Mouse (Mus musculus) CH12.LX (cell line): ENCODE data around the gene BC004004. TPM values are rescaled to one million over a fixed set of nuclear protein-coding genes. Genes with fewer than 3 reads are reported as not detected.

ENCODE experiments used
- DNase-seq: peaks from one replicate; pipeline ENCODE4 v3.0.0-alpha.2; 2013; ENCODE audit errors: extremely low read depth
- H3K27ac ChIP-seq: 2 replicates; pipeline ENCODE4 v1.5.1; 2012; ENCODE audit warnings: low read depth, mild to moderate bottlenecking, control low read depth, moderate library complexity; ENCODE audit not compliant: insufficient read depth
- H3K27me3 ChIP-seq: replicated peaks from 2 replicates; pipeline ENCODE3; 2012; ENCODE audit warnings: inconsistent platforms
- H3K36me3 ChIP-seq, 2 experiments: replicated peaks in 1 of 2; 2 replicates each; pipeline versions ENCODE3 to v1.6.1; 2012; ENCODE audit warnings: inconsistent platforms in 1 of 2, low read length in 1 of 2, mild to moderate bottlenecking in 1 of 2, mixed read lengths in 1 of 2, moderate library complexity in 1 of 2; ENCODE audit not compliant: control insufficient read depth in 1 of 2, insufficient read depth in 1 of 2
- H3K4me1 ChIP-seq, 2 experiments: 2 replicates each; pipeline ENCODE4 v1.6.1; 2012; ENCODE audit warnings: inconsistent platforms in 1 of 2, moderate library complexity in 1 of 2; ENCODE audit not compliant: insufficient read depth in 2 of 2, control insufficient read depth in 1 of 2
- H3K4me2 ChIP-seq: 2 replicates; pipeline ENCODE4 v1.6.1; 2012; ENCODE audit warnings: low read depth, mild to moderate bottlenecking, control low read depth; ENCODE audit not compliant: poor library complexity, insufficient read depth, severe bottlenecking
- H3K4me3 ChIP-seq, 3 experiments: fragments of 150-350 bp in 1 of 3; sonication (generic) in 1 of 3; replicated peaks in 1 of 3; 2 replicates each; pipeline versions ENCODE3 to v1.5.1; 2011 to 2012; ENCODE audit warnings: low read depth in 2 of 3, low read length in 2 of 3, mild to moderate bottlenecking in 2 of 3, moderate library complexity in 2 of 3, control low read depth in 1 of 3, improper control_type of control experiment in 1 of 3, inconsistent platforms in 1 of 3, mixed read lengths in 1 of 3; ENCODE audit not compliant: poor library complexity in 1 of 3
- H3K79me2 ChIP-seq: replicated peaks from 2 replicates; pipeline ENCODE4 v1.6.1; 2012; ENCODE audit warnings: mild to moderate bottlenecking, moderate library complexity; ENCODE audit not compliant: control insufficient read depth, poor library complexity, insufficient read depth, severe bottlenecking; ENCODE audit errors: extremely low read depth
- H3K9ac ChIP-seq: 2 replicates; pipeline ENCODE4 v1.6.1; 2012; ENCODE audit warnings: low read depth, mild to moderate bottlenecking, control low read depth, moderate library complexity; ENCODE audit not compliant: insufficient read depth
- H3K9me3 ChIP-seq: replicated peaks from 2 replicates; pipeline ENCODE3; 2012; ENCODE audit warnings: low read length, inconsistent platforms, mixed read lengths
- BHLHE40 ChIP-seq: IDR thresholded peaks from 2 replicates; pipeline ENCODE4 v1.6.1; 2011; ENCODE audit warnings: mild to moderate bottlenecking, low read depth, low read length, improper control_type of control experiment
- CHD1 ChIP-seq: IDR thresholded peaks from 2 replicates; pipeline ENCODE4 v1.6.1; 2012; ENCODE audit warnings: low read depth, low read length, improper control_type of control experiment, inconsistent platforms
- CHD2 ChIP-seq: IDR thresholded peaks from 2 replicates; pipeline ENCODE4 v1.6.1; 2011; ENCODE audit warnings: low read length, improper control_type of control experiment
- E2F4 ChIP-seq: IDR thresholded peaks from 2 replicates; pipeline ENCODE4 v1.6.1; 2011; ENCODE audit warnings: low read depth, low read length, improper control_type of control experiment; ENCODE audit not compliant: insufficient replicate concordance
- ELF1 ChIP-seq: IDR thresholded peaks from 2 replicates; pipeline ENCODE4 v1.6.1; 2014; ENCODE audit warnings: low read depth, mild to moderate bottlenecking, inconsistent platforms, low read length, improper control_type of control experiment
- EP300 ChIP-seq: IDR thresholded peaks from 2 replicates; pipeline ENCODE4 v1.6.1; 2011; ENCODE audit warnings: low read length, improper control_type of control experiment
- ETS1 ChIP-seq: conservative IDR thresholded peaks from 2 replicates; pipeline ENCODE4 v1.6.1; 2012; ENCODE audit warnings: low read depth, mild to moderate bottlenecking, inconsistent platforms, low read length, improper control_type of control experiment, moderate library complexity
- GABPA ChIP-seq: IDR thresholded peaks from 2 replicates; pipeline ENCODE4 v1.6.1; 2012; ENCODE audit warnings: low read depth, low read length, improper control_type of control experiment, inconsistent platforms; ENCODE audit not compliant: insufficient replicate concordance
- HCFC1 ChIP-seq: IDR thresholded peaks from 2 replicates; pipeline ENCODE4 v1.6.1; 2012; ENCODE audit warnings: low read depth, mild to moderate bottlenecking, inconsistent platforms, low read length, improper control_type of control experiment
- IRF4 ChIP-seq: IDR thresholded peaks from 2 replicates; pipeline ENCODE4 v1.6.1; 2014; ENCODE audit warnings: low read depth, mild to moderate bottlenecking, inconsistent platforms, low read length, improper control_type of control experiment
- JUN ChIP-seq: IDR thresholded peaks from 2 replicates; pipeline ENCODE4 v1.6.1; 2011; ENCODE audit warnings: low read depth, mild to moderate bottlenecking, low read length, improper control_type of control experiment, moderate library complexity; ENCODE audit not compliant: insufficient read depth
- JUND ChIP-seq: conservative IDR thresholded peaks from 2 replicates; pipeline ENCODE4 v1.6.1; 2011; ENCODE audit warnings: low read depth, low read length, improper control_type of control experiment
- KAT2A ChIP-seq: IDR thresholded peaks from 2 replicates; pipeline ENCODE4 v1.6.1; 2012; ENCODE audit warnings: low read length, improper control_type of control experiment, inconsistent platforms; ENCODE audit not compliant: insufficient replicate concordance
- MAFK ChIP-seq: IDR thresholded peaks from 2 replicates; pipeline ENCODE4 v1.6.1; 2011; ENCODE audit warnings: low read length, improper control_type of control experiment; ENCODE audit not compliant: insufficient replicate concordance
- MAX ChIP-seq: IDR thresholded peaks from 2 replicates; pipeline ENCODE4 v1.6.1; 2011; ENCODE audit warnings: low read length, improper control_type of control experiment
- MAZ ChIP-seq: IDR thresholded peaks from 2 replicates; pipeline ENCODE4 v1.6.1; 2012; ENCODE audit warnings: low read depth, mild to moderate bottlenecking, inconsistent platforms, low read length, improper control_type of control experiment, moderate library complexity
- MEF2A ChIP-seq: IDR thresholded peaks from 2 replicates; pipeline ENCODE4 v1.6.1; 2014; ENCODE audit warnings: low read depth, mild to moderate bottlenecking, inconsistent platforms, low read length, improper control_type of control experiment, borderline replicate concordance
- MXI1 ChIP-seq: IDR thresholded peaks from 2 replicates; pipeline ENCODE4 v1.6.1; 2011; ENCODE audit warnings: mild to moderate bottlenecking, low read depth, low read length, improper control_type of control experiment
- MYC ChIP-seq: IDR thresholded peaks from 2 replicates; pipeline ENCODE4 v1.6.1; 2011; ENCODE audit warnings: low read depth, mild to moderate bottlenecking, improper control_type of control experiment, low read length
- NELFE ChIP-seq: IDR thresholded peaks from 2 replicates; pipeline ENCODE4 v1.6.1; 2011; ENCODE audit warnings: low read depth, low read length, improper control_type of control experiment
- NRF1 ChIP-seq: IDR thresholded peaks from 2 replicates; pipeline ENCODE4 v1.6.1; 2014; ENCODE audit warnings: low read depth, mild to moderate bottlenecking, inconsistent platforms, low read length, improper control_type of control experiment, moderate library complexity
- POLR2A ChIP-seq: IDR thresholded peaks from 2 replicates; pipeline ENCODE4 v1.6.1; 2011; ENCODE audit warnings: low read depth, mild to moderate bottlenecking, improper control_type of control experiment, low read length
- RAD21 ChIP-seq: IDR thresholded peaks from 2 replicates; pipeline ENCODE4 v1.6.1; 2011; ENCODE audit warnings: low read depth, mild to moderate bottlenecking, low read length, improper control_type of control experiment, moderate library complexity
- SIN3A ChIP-seq: IDR thresholded peaks from 2 replicates; pipeline ENCODE4 v1.6.1; 2012; ENCODE audit warnings: low read length, improper control_type of control experiment, inconsistent platforms
- SMC3 ChIP-seq: IDR thresholded peaks from 2 replicates; pipeline ENCODE4 v1.6.1; 2011; ENCODE audit warnings: low read depth, low read length, improper control_type of control experiment
- TBP ChIP-seq: conservative IDR thresholded peaks from 2 replicates; pipeline ENCODE4 v1.6.1; 2011; ENCODE audit warnings: low read depth, low read length, improper control_type of control experiment
- TCF12 ChIP-seq: IDR thresholded peaks from 2 replicates; pipeline ENCODE4 v1.6.1; 2014; ENCODE audit warnings: low read depth, mild to moderate bottlenecking, inconsistent platforms, low read length, improper control_type of control experiment
- UBTF ChIP-seq: IDR thresholded peaks from 2 replicates; pipeline ENCODE4 v1.6.1; 2012; ENCODE audit warnings: low read depth, mild to moderate bottlenecking, inconsistent platforms, low read length, improper control_type of control experiment, moderate library complexity
- USF1 ChIP-seq: IDR thresholded peaks from 2 replicates; pipeline ENCODE4 v1.6.1; 2014; ENCODE audit warnings: low read depth, mild to moderate bottlenecking, inconsistent platforms, low read length, improper control_type of control experiment
- USF2 ChIP-seq: conservative IDR thresholded peaks from 2 replicates; pipeline ENCODE4 v1.6.1; 2011; ENCODE audit warnings: low read depth, low read length, improper control_type of control experiment
- ZC3H11A ChIP-seq: IDR thresholded peaks from 2 replicates; pipeline ENCODE4 v1.6.1; 2012; ENCODE audit warnings: low read depth, mild to moderate bottlenecking, inconsistent platforms, low read length, improper control_type of control experiment
- ZMIZ1 ChIP-seq: IDR thresholded peaks from 2 replicates; pipeline ENCODE4 v1.6.1; 2012; ENCODE audit warnings: low read depth, mild to moderate bottlenecking, inconsistent platforms, low read length, improper control_type of control experiment
- ZNF384 ChIP-seq: IDR thresholded peaks from 2 replicates; pipeline ENCODE4 v1.6.1; 2012; ENCODE audit warnings: low read depth, low read length, improper control_type of control experiment, inconsistent platforms
- dilution Hi-C: fragments of 300-500 bp; cut with MboI; formaldehyde crosslinking; loops from 2 replicates; pipeline ENCODE4 v1.14.3; 2020; ENCODE audit warnings: low sequenced_read_pairs; ENCODE audit not compliant: extremely low pct_unique_long_range_greater_than_20kb, extremely low pct_ligation_motif_present
- in situ Hi-C: fragments of 300-500 bp; cut with MboI; formaldehyde crosslinking; loops from 3 replicates; pipeline ENCODE4 v1.14.3; 2019; ENCODE audit warnings: low sequenced_read_pairs, low pct_ligation_motif_present, low pct_unique_long_range_greater_than_20kb, mixed read lengths
- polyA plus RNA-seq: library from polyadenylated mRNA; unstranded; fragments of >175 nt; gene quantifications from 2 replicates; pipeline ENCODE4 v1.2.1, GENCODE M21; 2012; ENCODE audit warnings: low read depth; ENCODE audit not compliant: insufficient read length
- total RNA-seq, 2 experiments: library from RNA; depleted of rRNA; stranded (reverse); fragments of 300-350 nt in 1 of 2; fragments of >200 nt in 1 of 2; gene quantifications; 2 replicates each; pipeline ENCODE4 v1.2.3; 2012 to 2014

BC004004 gene
- total and polyA plus RNA-seq, 3 experiments, result 67.9 to 89.1 (median 75.1) TPM

DNA sequence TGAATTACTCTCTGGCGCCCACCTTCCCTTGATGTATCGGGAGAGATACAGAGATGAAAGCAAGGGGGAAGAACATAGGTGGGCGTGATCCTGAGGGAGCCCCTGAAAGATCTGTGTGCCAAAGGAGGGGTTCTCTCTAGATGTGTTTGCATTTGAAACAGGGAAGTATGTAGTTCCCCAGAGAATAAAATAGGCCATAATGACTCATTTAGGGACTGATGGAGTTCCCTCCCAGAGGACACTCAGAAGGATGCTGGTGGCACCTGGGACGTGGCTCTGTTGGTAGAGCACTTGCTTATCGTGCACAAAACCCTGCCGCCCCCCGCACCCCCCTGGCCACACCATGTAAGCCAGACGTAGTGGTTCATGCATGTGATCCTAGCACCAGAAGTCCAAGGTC lies 94.5 kb downstream of the BC004004 start:
- Histone ChIP-seq H3K9ac (0 out of 2 replicates have a peak overlapping the region, but pooled peaks have one; percentile 36), H3K9me3 (no peaks in the 10 kb centered on the region)
- TF ChIP-seq ETS1, result peak; percentile 84
- TF ChIP-seq NRF1, result no peak
- TF ChIP-seq MXI1, result peak; percentile 35; the same call in 1 of the 2 replicates
- peak; percentile 93 for TF ChIP-seq EP300
- no peak for TF ChIP-seq ZC3H11A
- no peak for TF ChIP-seq USF2
- peak; percentile 58 for TF ChIP-seq BHLHE40
- no peak for TF ChIP-seq RAD21
- peak; percentile 57; the same call in 1 of the 2 replicates for TF ChIP-seq MAFK
- no peak for TF ChIP-seq TBP
- peak; percentile 48; the same call in 1 of the 2 replicates for TF ChIP-seq MEF2A
- no peak for TF ChIP-seq NELFE
- TF ChIP-seq ELF1, result no peak
- TF ChIP-seq KAT2A, result 0 out of 2 replicates have a peak, but pooled peaks have one; percentile 18
- TF ChIP-seq ZNF384, result no peak
- peak; percentile 80 for TF ChIP-seq SIN3A
- no peak for TF ChIP-seq HCFC1
- TF ChIP-seq MAZ, result 0 out of 2 replicates have a peak, but pooled peaks have one; percentile 17
- peak; percentile 36; the same call in 1 of the 2 replicates for TF ChIP-seq MYC
- TF ChIP-seq ZMIZ1, result no peak
- TF ChIP-seq MAX, result no peak
- no peak for TF ChIP-seq UBTF
- TF ChIP-seq POLR2A, result no peak
- TF ChIP-seq JUND, result peak; percentile 93
- TF ChIP-seq CHD1, result 0 out of 2 replicates have a peak, but pooled peaks have one; percentile 6
- TF ChIP-seq IRF4, result peak; percentile 94
- TF ChIP-seq SMC3, result no peak
- no peak for TF ChIP-seq E2F4
- TF ChIP-seq TCF12, result peak; percentile 73
- peak; percentile 24; the same call in 1 of the 2 replicates for TF ChIP-seq CHD2
- peak; percentile 73 for TF ChIP-seq JUN
- no peak for TF ChIP-seq GABPA
- no peak for TF ChIP-seq USF1
- TF ChIP-seq, all 38 proteins: peak for 16
- Histone ChIP-seq H3K4me1 (peaks cover 27 to 52% of the 10 kb centered on the region in 2 experiments), H3K79me2 (peaks cover 4% of the 10 kb centered on the region; the same call in 1 of the 2 replicates), H3K27ac (peak overlapping the region; percentile 70), H3K36me3 (peaks cover 33 to 42% of the 10 kb centered on the region in 2 experiments), H3K4me2 (peak overlapping the region; percentile 82), H3K4me3 (peak overlapping the region in 2 of 3 experiments; percentile 53 to 64), H3K27me3 (no peaks in the 10 kb centered on the region)
- peak; percentile 66 for DNase-seq
- dilution Hi-C loops, result no loop called here
- in situ Hi-C loops, result no loop called here
